Mouse (Mus musculus): ENCODE data around the gene Sec1.

The Sec1 gene

GRCm38 (mm10) chr7:45693921-45694591 lies at the start of gene Sec1:
TSS of gene Sec1 (minus strand) at chr7:45694402.
- DNase-seq (ENCODE audit: low spot score in 2 of 2), result no peak

DNA sequence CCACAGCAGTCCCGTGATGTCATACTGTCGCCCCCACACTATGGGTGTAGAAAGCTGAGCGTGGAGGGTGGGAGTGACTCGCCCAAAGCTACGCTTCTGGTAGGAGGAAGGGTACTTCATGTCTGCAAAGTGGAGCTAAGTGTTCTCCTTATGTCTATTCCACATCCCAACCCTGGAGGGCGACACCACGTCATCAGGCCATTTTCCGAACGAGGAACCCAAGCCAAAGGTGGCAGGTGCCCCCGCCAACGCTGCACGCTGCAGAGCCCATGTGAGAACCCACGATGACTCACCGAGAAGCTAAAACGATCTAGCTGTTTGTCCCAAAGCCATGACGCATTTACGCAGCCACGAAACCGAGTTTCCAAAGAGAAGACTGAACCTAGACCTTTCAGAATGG lies 48.1 kb upstream of the Sec1 start:
- DNase-seq (ENCODE audit: low spot score in 2 of 2), result peak; percentile 79 to 88

GRCm38 (mm10) chr7:45741777-45742176 lies 47.6 kb upstream of the Sec1 start:
- DNase-seq (ENCODE audit: low spot score in 2 of 2), result peak; percentile 37 to 40

- DNase-seq (ENCODE audit: low spot score in 2 of 2), result peak in 1 of 2 experiments; percentile 31
These were observed 47.1 kb upstream of the Sec1 start for GRCm38 (mm10) chr7:45741308-45741707.

- DNase-seq (ENCODE audit: low spot score in 2 of 2), result no peak
These were observed 45.6 kb upstream of the Sec1 start for GRCm38 (mm10) chr7:45739820-45740219.

- DNase-seq (ENCODE audit: low spot score in 2 of 2), result peak; percentile 75 to 86
These were observed 45.1 kb upstream of the Sec1 start for GRCm38 (mm10) chr7:45739162-45739763.

- no peak for DNase-seq (ENCODE audit: low spot score in 2 of 2)
These were observed 39.3 kb upstream of the Sec1 start for GRCm38 (mm10) chr7:45733477-45733876.

DNA sequence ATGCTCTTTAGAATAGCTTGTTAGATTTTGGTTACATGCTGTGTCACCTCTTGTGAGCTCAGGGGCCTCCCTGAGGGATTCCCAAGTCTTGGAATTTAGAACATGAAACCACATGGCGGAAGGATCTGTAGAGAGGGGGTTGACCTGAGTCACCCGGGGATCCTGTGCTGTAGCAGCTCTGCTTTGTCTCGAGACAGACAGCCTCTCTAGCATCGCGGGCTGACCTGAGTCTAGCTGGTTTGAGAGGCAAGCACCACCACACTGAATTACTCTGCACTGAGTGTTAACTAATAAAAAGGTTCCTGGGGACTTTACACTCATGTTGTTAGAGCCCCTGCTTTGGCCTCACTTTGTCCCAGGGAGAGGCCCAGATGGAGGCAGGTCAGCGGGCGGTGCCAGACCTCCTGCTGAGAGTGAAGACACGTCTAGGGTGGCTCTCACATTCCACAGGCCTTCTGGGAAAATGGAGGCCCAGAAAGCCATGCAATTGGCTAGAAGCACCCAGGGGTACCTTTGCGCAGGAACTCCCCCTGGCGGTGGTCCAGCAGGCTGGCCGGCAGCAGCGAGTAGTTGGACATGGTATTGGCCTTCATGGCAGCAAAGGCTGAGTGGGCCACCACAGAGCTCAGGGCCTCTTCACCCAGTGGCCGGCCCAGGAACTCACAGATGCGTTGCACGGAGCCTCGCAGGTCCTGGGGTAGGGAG lies 36.7 kb upstream of the Sec1 start:
- no peak for DNase-seq (ENCODE audit: low spot score in 2 of 2)

DNA sequence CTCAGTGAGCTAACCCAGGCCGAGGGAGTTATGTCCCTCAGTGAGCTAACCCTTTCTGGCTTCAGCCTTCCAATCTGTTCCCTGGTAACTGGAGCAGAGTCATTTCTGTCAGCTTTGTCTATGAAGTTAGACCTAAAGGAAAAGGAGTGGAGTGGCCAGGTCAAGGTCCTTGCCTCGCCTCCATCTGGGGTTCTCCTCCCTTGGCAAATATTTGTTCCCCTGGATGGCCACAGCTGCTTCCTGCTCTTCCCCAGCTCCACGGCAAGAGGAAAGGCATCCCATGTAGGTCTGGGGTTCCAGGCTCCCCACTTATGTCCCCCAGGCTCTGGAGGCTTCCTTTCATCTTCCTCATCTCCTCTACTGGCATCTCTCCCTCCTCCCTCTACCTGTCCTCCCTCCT lies 33.4 kb upstream of the Sec1 start:
- DNase-seq (ENCODE audit: low spot score in 2 of 2), result no peak

DNA sequence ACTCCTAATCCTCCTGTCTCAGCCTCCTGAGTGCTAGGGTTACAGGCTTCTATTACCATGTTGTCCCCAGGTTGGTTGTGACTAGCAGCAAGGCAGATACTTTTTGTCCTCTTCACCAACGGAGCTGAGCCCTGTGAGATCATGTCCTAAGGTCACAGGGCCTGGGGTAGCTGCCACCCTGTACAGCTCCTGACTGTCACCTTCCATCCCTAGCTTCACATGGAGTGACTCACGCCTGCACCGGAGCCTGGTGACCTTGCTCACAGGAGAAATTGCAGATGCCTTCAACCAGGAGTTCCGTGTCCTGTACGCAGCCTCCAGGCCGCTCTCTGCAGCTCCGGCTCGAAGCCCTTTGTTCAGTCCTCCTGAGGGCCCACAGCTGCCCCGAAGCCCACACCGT lies 32.2 kb upstream of the Sec1 start:
- no peak for DNase-seq (ENCODE audit: low spot score in 2 of 2)

DNA sequence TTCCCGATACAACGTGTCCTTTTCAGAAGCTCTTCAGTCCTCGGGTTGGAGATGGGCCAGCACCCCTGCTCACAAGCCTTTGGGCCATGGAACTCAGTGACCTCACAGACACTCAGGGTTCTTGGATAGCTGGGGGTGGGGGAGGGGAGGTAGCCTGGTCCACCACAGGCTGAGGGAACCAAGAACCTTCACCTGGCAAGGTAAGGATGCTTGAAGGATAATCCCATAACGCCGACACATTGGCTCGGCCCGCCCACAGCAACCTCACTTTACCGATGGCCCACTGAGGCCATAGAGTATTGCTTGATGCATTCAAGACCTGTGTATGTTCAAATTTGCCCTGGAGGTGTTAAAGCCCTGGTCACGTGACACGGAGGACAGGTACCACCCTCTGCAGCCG lies 31.5 kb upstream of the Sec1 start, which contains the start of gene Spaca4:
Gene Spaca4, minus strand, starts transcription at position 101 of the 400 bp plus-strand sequence.
- no peak for DNase-seq (ENCODE audit: low spot score in 2 of 2)

GRCm38 (mm10) chr7:45725151-45725550 lies 30.9 kb upstream of the Sec1 start:
- no peak for DNase-seq (ENCODE audit: low spot score in 2 of 2)

DNA sequence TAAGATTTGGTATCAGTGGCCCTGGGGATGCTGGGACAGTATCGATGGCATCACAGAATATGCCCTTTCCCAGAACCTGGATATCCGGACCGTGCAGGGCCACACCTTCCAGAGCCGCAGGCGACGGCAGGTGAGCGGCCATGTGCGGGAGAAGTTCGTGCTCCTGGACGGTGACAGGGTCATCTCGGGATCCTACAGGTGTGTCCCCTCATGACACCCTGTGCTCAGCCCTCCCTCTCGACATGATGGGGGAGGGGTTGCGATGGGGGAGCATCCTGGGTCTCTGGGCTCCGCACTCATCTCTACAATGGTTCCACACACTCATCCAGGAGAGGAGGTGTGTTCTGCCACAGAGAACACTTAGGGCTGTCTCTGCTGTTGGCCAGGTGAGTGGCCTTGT lies 29.6 kb upstream of the Sec1 start:
- DNase-seq (ENCODE audit: low spot score in 2 of 2), result no peak

DNA sequence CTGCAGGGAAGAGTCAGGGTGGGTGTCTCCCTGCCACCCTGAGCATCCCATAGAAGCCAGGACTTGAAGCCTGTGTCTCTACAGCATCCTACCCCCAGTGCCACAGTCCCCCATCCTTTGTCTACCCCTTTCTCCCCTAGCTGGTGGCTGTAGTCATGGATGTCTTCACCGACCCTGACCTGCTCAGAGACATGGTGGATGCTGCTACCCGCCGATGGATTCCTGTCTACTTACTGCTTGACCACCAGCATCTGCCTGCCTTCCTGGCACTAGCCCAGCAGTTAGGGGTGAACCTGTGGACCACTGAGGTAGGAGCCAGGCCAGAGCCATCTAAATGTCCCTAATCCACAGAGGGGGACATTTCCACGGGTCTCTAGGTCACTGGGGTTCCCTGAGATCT lies 29.1 kb upstream of the Sec1 start:
- DNase-seq (ENCODE audit: low spot score in 2 of 2), result no peak

DNA sequence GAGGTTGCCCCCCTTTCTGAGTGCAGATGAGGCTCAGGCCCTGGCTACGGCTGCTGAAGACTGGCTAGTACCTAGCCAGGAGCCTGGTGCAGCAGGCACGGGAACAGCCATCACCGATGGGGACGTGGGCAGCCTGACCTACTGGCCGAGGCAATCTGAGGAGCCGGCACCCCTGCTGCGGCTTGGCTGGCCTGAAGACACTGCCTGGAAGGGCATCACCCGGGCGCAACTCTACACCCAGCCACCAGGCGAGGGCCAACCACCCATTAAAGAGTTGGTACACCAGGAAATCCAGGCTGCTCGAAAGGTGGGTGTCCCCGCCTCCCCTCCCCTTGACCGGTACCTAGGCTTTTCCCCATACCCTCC lies 28.1 kb upstream of the Sec1 start:
- no peak for DNase-seq (ENCODE audit: low spot score in 2 of 2)

GRCm38 (mm10) chr7:45721642-45722347 lies 27.6 kb upstream of the Sec1 start:
- DNase-seq (ENCODE audit: low spot score in 2 of 2), result no peak

DNA sequence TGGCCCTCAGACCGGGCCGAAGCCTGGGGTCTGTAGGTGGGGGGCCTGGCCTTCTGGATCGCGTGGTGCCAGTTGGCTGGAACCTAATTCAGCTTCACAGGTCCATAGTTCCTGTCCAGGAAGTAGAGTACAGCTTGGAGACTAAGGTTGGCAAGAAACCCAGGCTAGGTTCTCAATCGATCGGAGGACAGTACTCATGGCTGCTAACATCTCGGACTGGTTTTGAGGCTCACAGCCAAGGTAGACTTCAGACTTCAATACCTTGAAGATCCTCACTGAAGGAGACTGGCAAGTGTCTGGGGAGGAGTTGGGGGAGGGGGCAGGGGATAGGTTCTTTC lies 27.0 kb upstream of the Sec1 start:
- DNase-seq (ENCODE audit: low spot score in 2 of 2), result no peak

- no peak for DNase-seq (ENCODE audit: low spot score in 2 of 2)
These were observed 26.4 kb upstream of the Sec1 start, which contains the start of gene Fam83e for GRCm38 (mm10) chr7:45720413-45721233. TSS of gene Fam83e (plus strand) at chr7:45721212.

DNA sequence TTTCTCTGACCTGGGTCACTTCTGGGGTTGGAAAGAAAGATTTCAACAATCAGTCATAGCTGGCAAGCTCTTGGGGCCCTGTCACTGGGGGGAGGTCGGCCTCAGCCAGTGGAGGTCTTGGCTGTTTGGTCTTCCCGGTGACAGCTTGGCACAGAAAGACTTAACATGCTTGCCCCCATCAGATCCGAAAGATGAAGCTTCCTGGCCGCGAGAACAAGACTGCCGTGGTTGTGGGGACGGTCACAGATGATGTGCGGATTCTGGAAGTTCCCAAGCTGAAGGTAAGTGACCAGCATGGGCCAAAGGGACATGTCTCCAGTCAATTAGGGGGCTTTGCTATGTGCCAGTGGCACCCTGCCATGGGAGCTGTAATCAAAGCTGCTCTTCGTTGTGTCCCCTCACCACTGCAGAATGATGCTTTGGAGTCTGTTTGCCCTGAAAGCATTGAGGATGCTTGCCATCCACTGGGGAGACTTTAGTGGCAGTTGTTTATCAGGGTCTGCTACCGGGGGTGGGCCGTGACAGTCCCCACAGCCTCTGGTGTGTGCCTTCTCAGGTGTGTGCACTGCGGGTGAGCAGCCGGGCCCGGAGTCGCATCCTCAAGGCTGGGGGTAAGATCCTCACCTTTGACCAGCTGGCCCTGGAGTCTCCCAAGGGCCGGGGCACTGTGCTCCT lies 25.7 kb upstream of the Sec1 start:
- DNase-seq (ENCODE audit: low spot score in 2 of 2), result no peak

DNA sequence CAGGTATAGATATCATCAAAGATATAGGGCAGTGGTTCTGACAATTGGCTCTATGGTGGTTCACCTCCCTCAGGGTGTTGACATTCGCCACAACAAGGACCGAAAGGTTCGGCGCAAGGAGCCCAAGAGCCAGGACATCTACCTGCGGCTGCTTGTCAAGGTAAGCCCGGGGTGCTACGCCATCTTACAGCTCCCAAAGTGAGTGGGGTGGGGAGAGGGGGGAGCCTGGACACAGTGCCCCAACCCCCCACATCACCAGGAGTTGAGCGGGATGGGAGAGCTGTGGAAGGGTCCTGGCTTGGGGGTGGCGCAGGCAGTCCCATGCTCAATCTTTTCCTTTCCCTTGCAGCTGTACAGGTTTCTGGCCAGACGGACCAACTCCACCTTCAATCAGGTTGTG lies 25.0 kb upstream of the Sec1 start:
- DNase-seq (ENCODE audit: low spot score in 2 of 2), result no peak

DNA sequence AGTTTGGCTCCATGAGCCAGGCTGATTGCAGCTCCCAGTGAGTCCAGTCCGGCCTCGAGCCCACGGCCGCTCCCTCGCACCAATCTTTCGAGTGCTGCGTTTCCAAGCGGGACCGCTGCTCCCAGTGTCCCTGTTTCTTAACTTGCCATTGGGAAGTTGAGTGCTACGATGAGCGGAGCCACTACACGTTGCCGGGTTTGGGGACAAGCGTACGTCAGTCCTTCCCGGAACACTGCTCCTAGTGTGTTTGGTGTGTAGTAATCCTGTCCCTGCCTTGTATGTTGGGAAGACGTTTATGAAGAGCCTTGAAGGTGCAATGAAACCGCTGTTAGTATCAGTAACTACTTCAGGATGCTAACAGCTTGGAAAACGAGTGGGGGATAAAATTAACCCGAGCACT lies 24.1 kb upstream of the Sec1 start:
- no peak for DNase-seq (ENCODE audit: low spot score in 2 of 2)
